Mouse (Mus musculus): ENCODE measurements around the gene Hcn2. TPM values are rescaled to one million over a fixed set of nuclear protein-coding genes. Genes with fewer than 3 reads are reported as not detected.
"Not testable (repeated sequence)": the region's sequence is repeated elsewhere in the genome, so short reads cannot be mapped to it uniquely, and the experiment has no call there.

Gene Hcn2
- total RNA-seq, 2 experiments from 2014 or later, result 35.7 to 38.7 TPM

- intact Hi-C loops (cut with DNase I), result no loop called here
- no peak for DNase-seq
These were observed 18.9 kb downstream of the Hcn2 start for GRCm38 (mm10) chr10:79735361-79735760.

GRCm38 (mm10) chr10:79736706-79737105, 20.3 kb downstream of the Hcn2 start:
- no peak for DNase-seq
- intact Hi-C loops (cut with DNase I), result no loop called here

- DNase-seq, result no peak
- intact Hi-C loops (cut with DNase I), result no loop called here
These were observed 21.8 kb downstream of the Hcn2 start for GRCm38 (mm10) chr10:79738259-79738658.

- no peak for DNase-seq
- intact Hi-C loops (cut with DNase I), result no loop called here
These were observed 22.8 kb downstream of the Hcn2 start for GRCm38 (mm10) chr10:79739234-79739633.

GRCm38 (mm10) chr10:79740863-79741262, 24.4 kb downstream of the Hcn2 start:
- intact Hi-C loops (cut with DNase I), result no loop called here
- DNase-seq, result no peak

- intact Hi-C loops (cut with DNase I), result no loop called here
- DNase-seq, result no peak
These were observed 26.7 kb downstream of the Hcn2 start for GRCm38 (mm10) chr10:79743161-79743560.

- intact Hi-C loops (cut with DNase I), result no loop called here
- no peak for DNase-seq
These were observed 27.4 kb downstream of the Hcn2 start for GRCm38 (mm10) chr10:79743650-79744365.

- intact Hi-C loops (cut with DNase I), result no loop called here
- DNase-seq, result no peak
These were observed 29.0 kb downstream of the Hcn2 start for GRCm38 (mm10) chr10:79745411-79745810.

GRCm38 (mm10) chr10:79745898-79746773, 29.7 kb downstream of the Hcn2 start, which contains the start of gene Polrmt:
Polrmt (minus strand) TSS chr10:79746581.
- peak; percentile 95 to 96 for DNase-seq
- intact Hi-C loops (cut with DNase I), result no loop called here

GRCm38 (mm10) chr10:79746774-79747151, 30.3 kb downstream of the Hcn2 start:
- DNase-seq, result no peak
- intact Hi-C loops (cut with DNase I), result no loop called here

GRCm38 (mm10) chr10:79748496-79748895, 32.1 kb downstream of the Hcn2 start:
- no peak for DNase-seq
- intact Hi-C loops (cut with DNase I), result no loop called here

GRCm38 (mm10) chr10:79754856-79755516, 38.6 kb downstream of the Hcn2 start, which contains the start of gene Fgf22:
Fgf22 (plus strand) TSS chr10:79755076.
- peak; percentile 63 to 70 for DNase-seq
- intact Hi-C loops (cut with DNase I), result no loop called here

GRCm38 (mm10) chr10:79755854-79756253, 39.4 kb downstream of the Hcn2 start:
- intact Hi-C loops (cut with DNase I), result no loop called here
- DNase-seq, result no peak

GRCm38 (mm10) chr10:79756660-79757059, 40.2 kb downstream of the Hcn2 start:
- no peak for DNase-seq
- intact Hi-C loops (cut with DNase I), result no loop called here

- intact Hi-C loops (cut with DNase I); DNase-seq: not testable (repeated sequence)
These were observed 43.2 kb downstream of the Hcn2 start for GRCm38 (mm10) chr10:79759675-79760074.

- DNase-seq, result no peak
- intact Hi-C loops (cut with DNase I), result no loop called here
These were observed 44.2 kb downstream of the Hcn2 start for GRCm38 (mm10) chr10:79760603-79761143.

GRCm38 (mm10) chr10:79762875-79763274, 46.4 kb downstream of the Hcn2 start:
- intact Hi-C loops (cut with DNase I), result no loop called here
- no peak for DNase-seq

GRCm38 (mm10) chr10:79764234-79764633, 47.8 kb downstream of the Hcn2 start:
- no peak for DNase-seq

GRCm38 (mm10) chr10:79765228-79765745, 48.9 kb downstream of the Hcn2 start:
- intact Hi-C loops (cut with DNase I), result no loop called here
- no peak for DNase-seq

More at GRCm38 (mm10) chr10:79764234-79764633, 47.8 kb downstream of the Hcn2 start:
- intact Hi-C loops (cut with DNase I), result no loop called here

- no peak for DNase-seq
- intact Hi-C loops (cut with DNase I), result no loop called here
These were observed 49.6 kb downstream of the Hcn2 start for GRCm38 (mm10) chr10:79766001-79766507.
